Mouse (Mus musculus): ENCODE measurements around the gene Syt15. TPM values are rescaled to one million over a fixed set of nuclear protein-coding genes. Genes with fewer than 3 reads are reported as not detected.

The Syt15 gene
- polyA plus RNA-seq, 1 experiment, result 0.31 TPM

DNA sequence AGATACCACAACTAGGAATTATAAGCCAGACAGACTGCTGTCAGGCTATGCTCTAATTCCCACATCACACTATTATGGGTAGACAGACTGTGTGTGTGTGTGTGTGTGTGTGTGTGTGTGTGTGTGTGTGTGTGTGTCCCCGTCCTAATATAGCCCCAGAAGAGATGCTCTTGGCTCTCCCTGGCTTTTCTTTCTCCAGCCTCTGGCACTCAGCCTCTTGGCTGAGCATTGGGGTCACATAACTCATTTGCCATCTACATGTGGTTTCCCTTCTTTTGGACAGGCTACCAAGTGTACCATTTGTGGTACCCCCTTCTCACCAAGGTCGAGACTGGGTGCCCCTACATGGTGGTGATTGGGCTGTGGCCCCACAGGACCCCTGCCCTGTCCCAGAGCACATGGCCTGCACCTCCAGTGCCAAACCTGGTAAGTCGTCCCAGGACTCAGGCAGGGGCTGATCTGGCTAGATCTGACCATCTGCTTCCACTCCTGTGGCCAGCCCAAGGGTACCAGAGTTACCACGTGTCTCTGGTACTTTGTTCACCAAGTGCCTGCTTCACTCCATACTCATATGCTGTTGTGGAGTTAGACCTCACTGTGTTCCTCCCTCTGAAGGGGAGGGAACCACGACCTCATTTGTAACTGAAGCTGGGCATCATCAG lies 2.2 kb downstream of the Syt15 start:
- TF ChIP-seq EP300 (IDR thresholded peaks at IDR 0.05; ENCODE audit: insufficient read depth, low read depth, low read length) (no peak), POLR2A (IDR thresholded peaks at IDR 0.05; ENCODE audit: insufficient read depth, low read length) (no peak), CTCF (IDR thresholded peaks at IDR 0.05; ENCODE audit: low read depth, low read length) (no peak)
- no peaks in the 10 kb centered on the region for H3K36me3 ChIP-seq (ENCODE audit: control insufficient read depth, insufficient read depth, low read length, poor library complexity, severe bottlenecking)
- H3K4me3 ChIP-seq (ENCODE audit: low read depth, low read length), result no peak overlapping the region
- no peak overlapping the region for H3K27ac ChIP-seq (ENCODE audit: insufficient read depth, low read length)
- H3K4me1 ChIP-seq (ENCODE audit: control insufficient read depth, insufficient read depth, low read length), result peaks cover 2% of the 10 kb centered on the region
- no peaks in the 10 kb centered on the region; the same call in 1 of the 2 replicates for H3K27me3 ChIP-seq (ENCODE audit: control insufficient read depth, insufficient read depth, low read length, poor library complexity, severe bottlenecking)
- no peaks in the 10 kb centered on the region for H3K9me3 ChIP-seq (replicated peaks; ENCODE audit: control insufficient read depth, insufficient read depth, low read length, poor library complexity, severe bottlenecking)
- no peak overlapping the region for H3K9ac ChIP-seq (ENCODE audit: low read depth, poor library complexity, severe bottlenecking)

DNA sequence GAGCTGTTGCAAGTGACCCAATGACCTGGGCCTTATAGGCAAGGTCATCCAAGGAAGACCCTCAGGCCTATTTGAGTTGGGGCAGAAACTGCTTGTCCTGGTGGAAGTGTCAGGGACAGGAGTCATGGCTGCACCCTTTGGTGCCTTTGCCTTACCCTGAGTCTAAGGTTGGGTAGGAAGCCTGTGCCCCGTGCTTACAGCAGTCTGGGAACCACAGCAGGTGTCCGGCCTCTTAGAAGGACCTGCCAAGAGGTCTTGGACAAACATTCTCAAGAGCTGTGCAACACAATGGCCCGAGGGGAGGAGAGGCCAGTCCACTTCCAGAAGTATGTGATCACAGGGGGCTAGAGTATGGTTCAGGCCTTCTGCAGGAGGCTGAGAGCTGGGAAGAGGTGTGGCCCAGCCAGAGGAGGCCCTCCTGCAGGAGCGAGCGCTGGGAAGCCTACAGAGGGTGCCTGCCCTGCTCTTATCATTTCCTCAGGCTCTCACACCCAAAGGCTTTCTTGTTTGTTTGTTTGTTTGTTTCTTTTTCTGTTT lies 4.0 kb downstream of the Syt15 start:
- Histone ChIP-seq H3K9me3 (replicated peaks; ENCODE audit: control insufficient read depth, insufficient read depth, low read length, poor library complexity, severe bottlenecking) (no peaks in the 10 kb centered on the region), H3K27ac (ENCODE audit: insufficient read depth, low read length) (no peak overlapping the region), H3K36me3 (ENCODE audit: control insufficient read depth, insufficient read depth, low read length, poor library complexity, severe bottlenecking) (no peaks in the 10 kb centered on the region), H3K4me1 (ENCODE audit: control insufficient read depth, insufficient read depth, low read length) (peaks cover 2% of the 10 kb centered on the region), H3K27me3 (ENCODE audit: control insufficient read depth, insufficient read depth, low read length, poor library complexity, severe bottlenecking) (no peaks in the 10 kb centered on the region; the same call in 1 of the 2 replicates), H3K9ac (ENCODE audit: low read depth, poor library complexity, severe bottlenecking) (no peak overlapping the region), H3K4me3 (ENCODE audit: low read depth, low read length) (no peak overlapping the region)
- TF ChIP-seq EP300 (IDR thresholded peaks at IDR 0.05; ENCODE audit: insufficient read depth, low read depth, low read length) (no peak), CTCF (IDR thresholded peaks at IDR 0.05; ENCODE audit: low read depth, low read length) (no peak), POLR2A (IDR thresholded peaks at IDR 0.05; ENCODE audit: insufficient read depth, low read length) (no peak)

DNA sequence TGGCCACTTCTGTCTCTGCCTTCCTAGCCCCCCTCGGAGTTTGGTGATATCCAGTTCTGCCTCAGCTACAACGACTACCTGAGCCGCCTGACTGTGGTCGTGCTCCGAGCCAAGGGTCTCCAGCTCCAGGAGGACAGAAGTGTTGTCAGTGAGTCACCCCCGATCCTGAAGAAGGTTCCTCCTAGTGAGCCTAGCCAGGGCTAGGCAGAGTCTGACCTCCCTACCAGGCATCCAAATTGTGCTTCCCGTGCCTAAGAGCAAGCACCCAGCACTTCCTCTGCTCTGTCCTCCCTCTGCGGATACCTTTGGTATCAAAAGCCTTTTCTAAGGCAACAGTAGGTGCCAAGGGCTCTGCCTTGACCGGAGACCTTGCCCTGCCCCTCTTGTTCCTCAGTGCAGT lies 6.6 kb downstream of the Syt15 start:
- no peak overlapping the region for H3K9ac ChIP-seq (ENCODE audit: low read depth, poor library complexity, severe bottlenecking)
- no peak overlapping the region for H3K27ac ChIP-seq (ENCODE audit: insufficient read depth, low read length)
- TF ChIP-seq CTCF (IDR thresholded peaks at IDR 0.05; ENCODE audit: low read depth, low read length), result no peak
- TF ChIP-seq EP300 (IDR thresholded peaks at IDR 0.05; ENCODE audit: insufficient read depth, low read depth, low read length), result no peak
- no peak for TF ChIP-seq POLR2A (IDR thresholded peaks at IDR 0.05; ENCODE audit: insufficient read depth, low read length)
- no peaks in the 10 kb centered on the region for H3K4me1 ChIP-seq (ENCODE audit: control insufficient read depth, insufficient read depth, low read length)
- no peaks in the 10 kb centered on the region; the same call in 1 of the 2 replicates for H3K27me3 ChIP-seq (ENCODE audit: control insufficient read depth, insufficient read depth, low read length, poor library complexity, severe bottlenecking)
- no peaks in the 10 kb centered on the region for H3K9me3 ChIP-seq (replicated peaks; ENCODE audit: control insufficient read depth, insufficient read depth, low read length, poor library complexity, severe bottlenecking)
- no peaks in the 10 kb centered on the region for H3K36me3 ChIP-seq (ENCODE audit: control insufficient read depth, insufficient read depth, low read length, poor library complexity, severe bottlenecking)
- H3K4me3 ChIP-seq (ENCODE audit: low read depth, low read length), result no peak overlapping the region

DNA sequence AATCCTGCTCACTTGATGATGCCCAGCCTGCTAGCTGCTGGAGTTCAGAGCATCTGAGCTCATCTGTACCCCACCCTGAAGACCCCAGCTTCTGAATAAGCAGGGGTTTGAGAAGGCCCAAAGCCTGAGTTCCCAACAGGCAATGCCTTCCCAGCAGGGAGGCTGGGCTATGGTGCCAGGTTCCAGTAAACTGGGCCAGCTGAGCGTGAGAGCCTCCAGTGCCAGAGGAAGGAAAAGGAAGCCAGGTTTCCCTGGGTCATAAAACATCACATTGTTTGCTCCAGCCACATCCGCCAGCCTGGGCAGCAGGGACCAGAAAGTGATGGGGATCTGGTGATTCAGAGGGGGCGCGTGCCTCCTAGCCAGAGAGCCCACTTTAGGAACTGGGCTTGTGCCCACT lies 7.2 kb downstream of the Syt15 start:
- no peaks in the 10 kb centered on the region for H3K4me1 ChIP-seq (ENCODE audit: control insufficient read depth, insufficient read depth, low read length)
- TF ChIP-seq EP300 (IDR thresholded peaks at IDR 0.05; ENCODE audit: insufficient read depth, low read depth, low read length) (no peak), POLR2A (IDR thresholded peaks at IDR 0.05; ENCODE audit: insufficient read depth, low read length) (no peak), CTCF (IDR thresholded peaks at IDR 0.05; ENCODE audit: low read depth, low read length) (no peak)
- H3K9ac ChIP-seq (ENCODE audit: low read depth, poor library complexity, severe bottlenecking), result no peak overlapping the region
- no peaks in the 10 kb centered on the region for H3K9me3 ChIP-seq (replicated peaks; ENCODE audit: control insufficient read depth, insufficient read depth, low read length, poor library complexity, severe bottlenecking)
- H3K4me3 ChIP-seq (ENCODE audit: low read depth, low read length), result no peak overlapping the region
- no peak overlapping the region for H3K27ac ChIP-seq (ENCODE audit: insufficient read depth, low read length)
- no peaks in the 10 kb centered on the region for H3K36me3 ChIP-seq (ENCODE audit: control insufficient read depth, insufficient read depth, low read length, poor library complexity, severe bottlenecking)
- H3K27me3 ChIP-seq (ENCODE audit: control insufficient read depth, insufficient read depth, low read length, poor library complexity, severe bottlenecking), result no peaks in the 10 kb centered on the region

DNA sequence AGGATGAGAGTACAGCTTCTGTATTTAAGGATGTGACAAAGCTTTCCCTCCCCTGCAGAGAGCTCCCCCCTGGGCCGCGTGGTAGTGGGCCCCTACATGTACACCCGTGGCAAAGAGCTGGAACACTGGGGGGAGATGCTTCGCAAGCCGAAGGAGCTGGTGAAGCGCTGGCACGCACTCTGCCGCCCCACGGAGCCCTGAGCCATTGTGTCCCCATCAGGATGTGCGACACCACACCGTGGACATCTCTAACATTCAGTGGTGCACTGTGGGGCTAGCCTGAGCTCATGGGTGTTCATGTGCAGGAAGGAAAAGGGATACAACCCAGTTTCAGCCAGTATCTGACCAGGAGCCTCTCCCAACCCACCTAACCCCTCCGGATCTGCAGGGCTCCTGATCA lies 8.6 kb downstream of the Syt15 start:
- Histone ChIP-seq H3K4me3 (ENCODE audit: low read depth, low read length) (no peak overlapping the region), H3K9ac (ENCODE audit: low read depth, poor library complexity, severe bottlenecking) (no peak overlapping the region), H3K4me1 (ENCODE audit: control insufficient read depth, insufficient read depth, low read length) (no peaks in the 10 kb centered on the region), H3K9me3 (replicated peaks; ENCODE audit: control insufficient read depth, insufficient read depth, low read length, poor library complexity, severe bottlenecking) (no peaks in the 10 kb centered on the region), H3K36me3 (ENCODE audit: control insufficient read depth, insufficient read depth, low read length, poor library complexity, severe bottlenecking) (no peaks in the 10 kb centered on the region), H3K27ac (ENCODE audit: insufficient read depth, low read length) (no peak overlapping the region), H3K27me3 (ENCODE audit: control insufficient read depth, insufficient read depth, low read length, poor library complexity, severe bottlenecking) (no peaks in the 10 kb centered on the region)
- TF ChIP-seq POLR2A (IDR thresholded peaks at IDR 0.05; ENCODE audit: insufficient read depth, low read length) (no peak), CTCF (IDR thresholded peaks at IDR 0.05; ENCODE audit: low read depth, low read length) (no peak), EP300 (IDR thresholded peaks at IDR 0.05; ENCODE audit: insufficient read depth, low read depth, low read length) (no peak)

DNA sequence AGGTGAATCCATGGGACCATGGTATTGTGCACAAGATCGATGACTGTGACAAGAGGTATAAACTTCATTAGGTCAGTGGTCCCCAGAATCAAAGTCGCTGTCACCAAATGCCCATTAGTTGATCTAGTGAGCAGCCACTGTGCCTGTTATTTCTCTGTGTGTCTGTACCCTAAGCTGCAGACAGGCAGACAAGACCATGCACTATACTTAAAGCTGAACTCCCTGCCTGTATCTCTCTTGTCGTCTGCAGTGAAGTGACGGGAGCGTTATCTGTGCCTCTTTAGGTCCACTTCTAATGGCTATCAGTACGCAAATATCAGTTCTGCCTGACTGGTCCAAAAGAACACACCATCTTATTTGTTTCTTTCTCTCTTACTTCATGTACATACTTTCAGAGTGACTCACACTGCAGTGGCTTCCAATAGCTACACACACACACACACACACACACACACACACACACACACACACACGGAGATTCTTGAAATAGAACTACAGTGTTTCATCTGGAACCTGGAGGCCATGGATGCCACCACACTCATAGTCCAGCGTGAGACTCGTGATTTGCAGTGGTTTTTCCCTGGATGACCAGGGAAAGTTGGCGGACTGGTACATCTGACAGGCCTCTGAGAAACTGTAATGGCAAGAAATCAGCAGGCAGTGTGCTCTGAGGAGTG lies 9.6 kb downstream of the Syt15 start:
- no peaks in the 10 kb centered on the region for H3K36me3 ChIP-seq (ENCODE audit: control insufficient read depth, insufficient read depth, low read length, poor library complexity, severe bottlenecking)
- H3K27me3 ChIP-seq (ENCODE audit: control insufficient read depth, insufficient read depth, low read length, poor library complexity, severe bottlenecking), result no peaks in the 10 kb centered on the region
- no peak for TF ChIP-seq CTCF (IDR thresholded peaks at IDR 0.05; ENCODE audit: low read depth, low read length)
- TF ChIP-seq POLR2A (IDR thresholded peaks at IDR 0.05; ENCODE audit: insufficient read depth, low read length), result no peak
- TF ChIP-seq EP300 (IDR thresholded peaks at IDR 0.05; ENCODE audit: insufficient read depth, low read depth, low read length), result no peak
- no peaks in the 10 kb centered on the region for H3K4me1 ChIP-seq (ENCODE audit: control insufficient read depth, insufficient read depth, low read length)
- no peak overlapping the region for H3K4me3 ChIP-seq (ENCODE audit: low read depth, low read length)
- H3K9ac ChIP-seq (ENCODE audit: low read depth, poor library complexity, severe bottlenecking), result no peak overlapping the region
- no peak overlapping the region for H3K27ac ChIP-seq (ENCODE audit: insufficient read depth, low read length)
- no peaks in the 10 kb centered on the region for H3K9me3 ChIP-seq (replicated peaks; ENCODE audit: control insufficient read depth, insufficient read depth, low read length, poor library complexity, severe bottlenecking)
